Mouse (Mus musculus) forebrain, embryonic 12.5 days (tissue): Measurements from ENCODE around the gene Ankdd1b. TPM values are rescaled to one million over a fixed set of nuclear protein-coding genes. Genes with fewer than 3 reads are reported as not detected.

Source experiments
- ATAC-seq: fragments of 200-750 bp; cut with Nextera tagmentation; 2 replicates; pipeline ENCODE4 v1.8.0; 2017; ENCODE audit warnings: moderate TSS enrichment; ENCODE audit not compliant: low FRiP score
- H3K27ac ChIP-seq: fragments of 300-500 bp; sonication (generic); 2 replicates; pipeline ENCODE4 v1.5.1; 2016; ENCODE audit warnings: mild to moderate bottlenecking
- H3K27me3 ChIP-seq: fragments of 300-500 bp; sonication (generic); 2 replicates; pipeline ENCODE4 v1.6.1; 2016; ENCODE audit warnings: mild to moderate bottlenecking
- H3K36me3 ChIP-seq: fragments of 300-500 bp; sonication (generic); replicated peaks from 2 replicates; pipeline ENCODE4 v1.6.1; 2016; ENCODE audit warnings: mild to moderate bottlenecking
- H3K4me1 ChIP-seq: fragments of 300-500 bp; sonication (generic); 2 replicates; pipeline ENCODE4 v1.6.1; 2016
- H3K4me2 ChIP-seq: fragments of 300-500 bp; sonication (generic); 2 replicates; pipeline ENCODE4 v1.6.1; 2016; ENCODE audit warnings: mild to moderate bottlenecking, moderate library complexity
- H3K4me3 ChIP-seq: fragments of 300-500 bp; sonication (generic); replicated peaks from 2 replicates; pipeline ENCODE4 v1.5.1; 2016; ENCODE audit warnings: mild to moderate bottlenecking
- H3K9ac ChIP-seq: fragments of 300-500 bp; sonication (generic); 2 replicates; pipeline ENCODE4 v1.6.1; 2016; ENCODE audit warnings: mild to moderate bottlenecking
- H3K9me3 ChIP-seq: fragments of 300-500 bp; sonication (generic); 2 replicates; pipeline ENCODE4 v1.6.1; 2016
- WGBS: fragments of 180-500 bp; shearing (Covaris S2); methylation state at CpG from one replicate; pipeline ENCODE4 v1.1.7; 2016; 5-methylcytosine and 5-hydroxymethylcytosine counted together
- polyA plus RNA-seq: library from polyadenylated mRNA; unstranded; fragments of >200 nt; fragmentation: Nextera tagmentation; extraction: Ambion mirVana; gene quantifications from 2 replicates; pipeline ENCODE4 v1.2.1, GENCODE M21; 2016

The Ankdd1b gene
- polyA plus RNA-seq, 1 experiment from 2014 or later: not detected

- peak within 1 kb of the TSS; percentile 73 for H3K9ac ChIP-seq
- H3K36me3 ChIP-seq: peaks cover 30% of the 10 kb centered on the region
- 0 out of 2 replicates have a peak, but pooled peaks cover 3% of the 10 kb centered on the region for H3K27me3 ChIP-seq
- peak within 1 kb of the TSS; percentile 79 for H3K4me2 ChIP-seq
- peak within 1 kb of the TSS; percentile 76 for H3K4me3 ChIP-seq
- no peaks in the 10 kb centered on the region for H3K9me3 ChIP-seq
- ATAC-seq: peak; percentile 99
- H3K4me1 ChIP-seq: peaks cover 11% of the 10 kb centered on the region
- under 1% methylated on average over 44 of the region's 44 CpGs for WGBS
- peak within 1 kb of the TSS; percentile 79 for H3K27ac ChIP-seq
Observed at GRCm38 (mm10) chr13:96388042-96388888, 82.7 kb downstream of the Ankdd1b start, which contains the start of gene Poc5. TSS of gene Poc5 (plus strand) at chr13:96388294.

- Histone ChIP-seq H3K9ac (no peak overlapping the region), H3K36me3 (no peaks in the 10 kb centered on the region), H3K9me3 (no peaks in the 10 kb centered on the region), H3K4me1 (no peaks in the 10 kb centered on the region), H3K27me3 (no peaks in the 10 kb centered on the region), H3K4me3 (no peak overlapping the region), H3K4me2 (no peak overlapping the region), H3K27ac (no peak overlapping the region)
- ATAC-seq: no peak
- 88% methylated on average over 4 of the region's 4 CpGs for WGBS
Observed at GRCm38 (mm10) chr13:96377883-96378282, 93.1 kb downstream of the Ankdd1b start.

- Histone ChIP-seq H3K4me1 (no peaks in the 10 kb centered on the region), H3K4me3 (no peak overlapping the region), H3K9ac (no peak overlapping the region), H3K27ac (no peak overlapping the region), H3K27me3 (no peaks in the 10 kb centered on the region), H3K36me3 (no peaks in the 10 kb centered on the region), H3K4me2 (no peak overlapping the region), H3K9me3 (no peaks in the 10 kb centered on the region)
- no peak for ATAC-seq
- 94% methylated on average over 18 of the region's 18 CpGs for WGBS
Observed at GRCm38 (mm10) chr13:96376871-96377270, 94.1 kb downstream of the Ankdd1b start.

- Histone ChIP-seq H3K9ac (no peak overlapping the region), H3K4me2 (no peak overlapping the region), H3K4me1 (no peaks in the 10 kb centered on the region), H3K27ac (no peak overlapping the region), H3K36me3 (no peaks in the 10 kb centered on the region), H3K4me3 (no peak overlapping the region), H3K9me3 (no peaks in the 10 kb centered on the region), H3K27me3 (no peaks in the 10 kb centered on the region)
- no peak for ATAC-seq
- 7% methylated on average over 2 of the region's 2 CpGs for WGBS
Observed at GRCm38 (mm10) chr13:96375519-96375918, 95.5 kb downstream of the Ankdd1b start.

Other genes starting within 250 kb of the Ankdd1b start
- 30.6 and 32.9 TPM in 2 replicates for gene Poc5, start 82.9 kb downstream of the Ankdd1b start, polyA plus RNA-seq
- gene Gm17622, start 19.5 kb upstream of the Ankdd1b start, polyA plus RNA-seq: not detected in 2 replicates
- 8.4 and 8.5 TPM in 2 replicates for gene Polk, start 71.4 kb upstream of the Ankdd1b start, polyA plus RNA-seq
- 7.7 and 10.8 TPM in 2 replicates for gene Col4a3bp, start 71.4 kb upstream of the Ankdd1b start, polyA plus RNA-seq
- 187 and 205 TPM in 2 replicates for gene Hmgcr, start 199.7 kb upstream of the Ankdd1b start, polyA plus RNA-seq